Mouse (Mus musculus): ENCODE results near the gene Notum.

DNA sequence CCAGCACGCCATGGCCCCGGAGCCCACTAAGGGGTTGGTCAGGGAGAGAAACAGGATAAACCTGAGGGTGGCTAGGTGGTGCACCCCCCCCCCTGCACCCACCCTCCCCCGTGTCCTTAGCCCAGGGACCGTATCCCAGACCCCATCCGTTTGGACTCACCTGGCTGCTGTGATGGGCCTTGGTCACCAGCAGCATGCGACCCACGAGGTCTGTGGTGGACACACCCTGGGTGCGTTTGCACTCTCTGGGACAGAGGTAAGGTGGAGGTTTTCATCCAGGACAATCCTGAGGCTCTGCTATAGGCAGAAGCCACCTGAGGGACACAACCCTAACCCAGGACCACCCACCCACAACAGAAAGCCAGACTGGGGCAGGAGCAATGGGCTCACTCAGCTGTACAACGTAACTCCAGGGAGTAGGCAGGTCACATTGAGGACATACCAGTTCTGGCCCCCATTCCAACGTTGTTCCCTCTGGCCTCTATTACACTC is 47.4 kb downstream of the Notum start:
- TF ChIP-seq EP300 (optimal IDR thresholded peaks at IDR 0.05) (no peak), CTCF (IDR thresholded peaks at IDR 0.05; ENCODE audit: low read depth) (no peak)

Data from stomach, postnatal 0 days (tissue).